Mouse (Mus musculus) ovary, postnatal 36 days (tissue): ENCODE data around the gene Nrip1.

Experiments used
- DNase-seq: peaks from one replicate; pipeline ENCODE4 v3.0.0; 2022; ENCODE audit warnings: low spot score, mixed read lengths

Gene Nrip1

DNA sequence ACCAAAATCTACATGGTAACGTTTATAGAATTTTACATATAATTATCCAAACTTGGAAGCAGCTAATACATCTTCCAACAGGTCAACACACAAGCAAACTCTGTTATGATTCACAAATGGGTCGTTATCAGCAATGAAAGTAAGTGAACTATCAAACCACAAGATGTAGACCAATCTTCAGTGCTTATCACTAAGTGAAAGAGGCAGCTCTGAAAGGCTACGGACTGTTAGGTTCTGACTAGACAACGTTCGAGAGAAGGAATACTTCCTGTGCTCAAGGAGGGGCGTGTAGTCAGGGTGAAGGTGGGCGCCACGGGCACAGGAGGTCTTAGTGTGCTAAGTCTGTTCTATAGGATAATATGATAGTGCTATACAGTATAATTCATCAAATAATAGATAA is 93.3 kb downstream of the Nrip1 start:
- no peak for DNase-seq

DNA sequence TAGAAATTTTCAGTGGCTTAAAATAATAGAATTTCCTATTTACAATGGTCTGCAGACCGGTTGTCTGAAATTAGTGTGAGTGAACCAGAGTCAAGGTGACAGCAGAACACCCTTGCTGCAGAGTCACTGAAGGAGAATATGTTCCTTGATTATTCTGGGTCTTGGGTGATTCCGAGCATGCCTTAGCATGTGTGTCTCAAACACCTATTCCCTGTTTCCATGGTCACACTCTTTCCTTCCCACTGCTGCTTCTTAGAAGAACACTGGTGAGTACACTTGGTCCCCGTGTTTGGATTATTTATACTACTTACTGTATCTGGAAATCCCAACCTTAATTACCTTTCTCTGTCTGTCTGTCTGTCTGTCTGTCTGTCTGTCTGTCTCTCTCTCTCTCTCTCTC is 97.4 kb downstream of the Nrip1 start:
- no peak for DNase-seq

DNA sequence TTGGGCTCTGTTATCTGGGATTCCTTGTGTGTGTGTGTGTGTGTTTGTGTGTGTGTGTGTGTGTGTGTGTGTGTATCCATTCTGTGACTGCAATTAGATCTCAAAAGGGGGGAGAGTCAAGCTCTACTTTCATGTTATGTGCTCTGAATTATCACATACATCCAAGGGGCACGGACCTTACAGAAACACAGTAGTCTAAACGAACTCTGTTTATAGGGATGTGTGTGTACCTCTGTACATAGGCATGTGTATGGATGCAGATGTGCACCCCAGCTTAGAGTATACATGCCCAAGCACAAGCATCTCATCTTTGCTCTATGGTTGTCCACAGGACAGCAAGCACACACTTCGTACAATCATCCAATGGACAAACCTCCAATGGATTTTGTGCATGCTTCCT is 98.0 kb downstream of the Nrip1 start:
- no peak for DNase-seq

DNA sequence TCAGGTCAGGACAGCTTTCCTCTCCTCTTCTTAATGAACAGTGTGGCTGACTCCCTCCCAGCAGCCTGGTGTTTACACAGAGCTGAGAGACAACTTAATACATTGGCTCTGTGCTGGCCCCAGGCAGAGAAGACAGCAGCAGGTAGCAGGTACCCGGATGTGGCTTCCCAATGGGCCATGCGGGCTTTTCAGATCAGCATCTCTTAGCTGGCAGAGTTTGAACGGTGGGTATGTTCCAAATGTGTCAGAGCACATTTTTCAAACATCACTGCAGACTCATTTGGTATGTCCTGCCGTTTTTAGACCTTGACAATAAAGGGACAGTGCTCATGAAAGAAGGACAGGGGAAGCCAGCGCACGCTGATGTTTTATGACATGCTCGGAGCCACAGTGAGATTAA is 98.5 kb downstream of the Nrip1 start:
- DNase-seq: no peak

DNA sequence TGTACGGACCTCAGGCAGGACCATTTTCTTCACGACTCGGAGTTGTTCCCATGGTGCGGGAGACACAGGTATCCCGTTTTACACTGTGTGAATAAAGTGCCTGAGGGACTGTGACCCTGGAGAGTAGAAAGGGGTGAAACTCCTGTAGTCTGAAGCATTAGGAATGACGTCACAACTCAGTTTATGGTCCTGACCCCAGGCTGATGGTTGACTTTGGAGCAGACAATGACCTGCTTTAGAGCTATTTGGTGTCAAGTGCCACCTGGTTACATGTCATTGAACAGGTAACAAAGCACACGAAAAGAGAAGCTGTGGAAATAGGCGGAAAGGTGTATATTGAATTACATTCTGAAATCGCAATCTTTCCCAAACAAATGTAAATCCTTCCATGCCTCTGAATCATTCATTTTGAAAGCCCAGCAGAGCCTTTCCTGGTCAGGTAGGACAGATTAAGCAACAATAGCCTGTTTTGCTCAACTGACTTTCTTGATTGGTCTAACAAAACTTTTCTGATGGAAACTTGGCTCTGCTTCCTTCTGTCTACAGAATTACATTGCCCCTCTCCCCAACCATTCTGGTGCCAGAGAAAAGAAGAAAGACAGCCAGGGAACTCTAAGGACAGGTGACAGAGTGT is 106.9 kb downstream of the Nrip1 start:
- DNase-seq: no peak

DNA sequence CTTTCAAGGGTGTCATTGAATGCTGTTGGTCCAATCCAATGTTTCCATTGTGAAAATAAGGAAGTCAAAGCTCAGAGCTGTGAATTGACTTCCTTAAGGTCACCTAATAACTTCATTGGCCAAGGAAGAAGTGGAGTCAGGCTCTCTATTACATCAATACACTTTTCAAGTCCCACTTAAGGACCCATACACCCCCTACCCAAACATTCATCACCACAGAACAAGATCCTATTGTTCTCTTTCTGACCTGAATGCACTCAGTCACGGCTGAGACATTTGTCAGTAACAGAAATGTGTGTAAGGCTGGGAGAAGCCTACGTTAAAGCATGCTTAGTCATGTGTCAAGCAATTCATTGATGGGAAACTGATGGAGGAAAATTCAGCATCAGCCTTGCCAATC is 107.8 kb downstream of the Nrip1 start:
- no peak for DNase-seq

DNA sequence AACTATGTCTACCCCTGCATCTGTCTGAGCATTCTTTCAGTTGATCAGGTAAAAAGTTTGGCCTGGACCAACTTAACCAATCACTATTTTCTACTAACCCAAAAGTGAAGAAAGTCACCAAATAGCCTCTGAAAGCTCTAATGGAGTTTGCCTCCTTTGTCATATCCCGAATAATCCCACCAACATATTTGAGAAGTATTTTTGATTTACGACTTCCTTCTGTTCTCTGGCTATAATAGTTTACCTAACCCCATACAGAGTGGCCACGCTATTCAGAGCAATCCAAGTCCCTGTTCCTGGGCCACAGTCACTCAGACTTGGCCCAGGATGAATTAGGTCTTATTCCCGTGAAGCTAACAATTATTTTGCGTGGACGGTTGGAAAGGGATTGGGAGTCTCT is 108.3 kb downstream of the Nrip1 start:
- no peak for DNase-seq

DNA sequence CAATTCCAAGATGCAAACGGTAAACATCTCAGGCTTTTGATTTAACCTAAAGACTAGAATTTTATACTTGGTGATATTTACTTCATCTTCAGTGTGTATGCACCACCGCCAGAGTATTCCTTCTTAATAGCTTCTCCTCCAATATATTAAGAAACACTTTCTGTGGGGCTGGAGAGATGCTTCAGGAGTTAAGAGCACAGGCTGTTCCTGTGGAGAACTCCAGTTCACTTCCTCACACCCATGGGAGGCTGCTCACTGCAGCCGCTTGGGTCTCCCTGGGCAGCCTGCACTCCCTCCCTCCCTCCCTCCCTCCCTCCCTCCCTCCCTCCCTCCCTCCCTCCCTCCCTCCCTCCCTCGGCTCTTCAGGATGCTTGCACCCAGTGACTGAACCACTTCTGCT is 110.2 kb downstream of the Nrip1 start:
- DNase-seq: no peak

DNA sequence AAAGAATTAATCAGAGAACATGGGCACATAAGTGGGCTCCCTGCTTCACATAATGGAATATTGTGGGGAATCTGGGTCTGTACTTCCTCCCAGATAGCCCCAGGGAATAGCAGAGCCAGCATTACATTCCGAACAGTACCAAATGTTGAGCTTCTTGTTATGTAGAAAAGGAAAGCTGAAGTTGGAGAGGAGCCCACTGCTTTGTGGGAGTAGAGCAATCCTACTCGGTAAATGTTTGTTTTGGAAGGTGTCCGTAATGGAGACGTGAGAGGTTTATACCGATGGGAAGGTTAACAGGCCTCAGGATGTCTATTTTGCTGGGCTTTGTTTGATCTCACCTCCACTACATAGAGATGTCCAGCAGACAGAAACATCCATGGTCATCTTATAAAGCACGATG is 113.3 kb downstream of the Nrip1 start:
- DNase-seq: no peak

DNA sequence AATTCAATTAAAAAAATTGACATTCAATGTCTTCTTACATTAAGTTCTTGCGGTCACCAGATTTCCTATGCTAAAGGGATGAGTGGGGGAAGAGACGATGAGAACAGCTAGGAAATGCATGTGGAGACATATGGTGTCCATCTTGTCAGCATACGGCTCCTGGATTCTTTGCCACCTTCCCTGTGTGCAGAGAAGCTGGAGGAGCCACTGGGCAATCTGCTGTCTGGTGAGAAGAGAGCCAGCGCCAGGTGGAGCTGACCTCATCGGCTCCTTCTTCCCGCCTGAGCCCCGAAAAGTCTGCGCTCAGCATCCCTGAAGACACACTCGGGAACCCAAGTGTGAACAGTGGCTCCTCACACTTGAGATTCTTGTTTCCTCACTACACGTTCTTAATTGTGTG is 121.8 kb downstream of the Nrip1 start:
- no peak for DNase-seq

DNA sequence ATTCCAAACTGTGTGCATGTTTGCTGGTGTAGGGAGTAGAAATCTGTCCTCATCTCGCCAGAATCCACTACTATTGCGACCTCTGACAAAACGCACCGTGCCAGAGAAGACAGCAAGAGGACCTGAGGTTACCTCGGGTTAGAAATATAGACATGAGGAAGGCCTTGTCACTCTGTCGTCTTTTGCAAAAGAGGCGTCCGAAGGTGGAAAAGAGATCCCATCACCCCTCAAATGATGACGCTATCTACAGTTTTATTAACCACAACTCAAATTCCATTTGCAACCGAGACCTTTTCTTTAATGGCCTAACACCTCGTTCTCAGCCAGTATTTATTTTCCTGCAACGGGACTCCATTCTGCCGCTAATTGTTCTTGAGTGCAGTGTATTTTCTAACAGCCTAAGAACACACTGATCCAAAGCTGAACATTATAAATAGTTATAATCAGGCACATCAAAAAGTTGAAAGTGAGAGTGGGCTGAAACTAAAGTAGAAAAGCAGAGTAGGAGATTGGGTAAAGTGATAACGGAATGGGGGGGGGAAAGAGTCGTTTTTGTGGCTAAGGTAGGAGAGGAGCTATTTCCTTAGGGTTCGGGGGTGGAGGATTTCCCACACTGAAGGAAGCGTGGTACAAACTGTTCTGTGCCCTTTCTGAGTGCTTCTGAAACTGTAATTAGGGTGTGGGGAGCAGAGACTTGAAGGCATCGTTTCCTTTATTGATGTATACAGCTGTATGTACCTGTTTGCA is 124.1 kb downstream of the Nrip1 start:
- DNase-seq: no peak

DNA sequence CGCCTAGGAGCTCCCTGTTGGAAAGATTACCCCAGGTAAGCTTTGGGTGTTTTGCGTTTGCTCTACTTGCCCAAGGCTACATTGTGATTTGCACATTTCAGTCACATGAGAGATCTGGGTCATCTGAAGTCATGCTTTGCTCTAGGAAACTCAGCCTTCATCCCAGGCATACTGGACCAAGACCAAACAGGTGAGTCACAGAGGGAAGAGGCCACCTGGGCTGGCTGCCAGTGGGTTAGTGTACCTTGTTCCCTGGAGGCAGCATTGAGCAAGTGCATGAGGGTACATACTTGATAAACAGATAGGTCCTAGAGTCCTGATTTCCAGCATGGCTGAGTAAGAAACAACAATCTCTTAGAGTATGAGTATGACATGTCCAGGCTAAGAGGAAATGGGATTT is 130.8 kb downstream of the Nrip1 start:
- no peak for DNase-seq

DNA sequence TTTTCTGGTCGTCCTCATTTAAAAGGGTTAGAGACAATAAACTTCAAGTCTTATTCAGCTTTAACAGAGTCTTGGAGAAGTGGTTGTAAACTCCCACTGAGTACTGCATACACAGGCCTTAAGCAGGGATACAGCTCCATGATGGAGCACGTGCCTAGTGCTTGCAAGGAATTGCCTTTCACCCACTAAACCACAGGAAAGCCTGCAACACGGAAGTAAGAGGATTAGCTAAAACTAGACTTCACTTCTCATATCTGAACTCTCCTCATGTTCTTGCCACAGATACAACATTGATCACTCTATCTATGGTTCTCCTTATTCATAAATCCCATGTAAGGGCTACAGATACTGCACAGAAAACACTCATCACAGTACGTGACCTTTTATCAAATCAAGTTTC is 132.4 kb downstream of the Nrip1 start:
- no peak for DNase-seq

DNA sequence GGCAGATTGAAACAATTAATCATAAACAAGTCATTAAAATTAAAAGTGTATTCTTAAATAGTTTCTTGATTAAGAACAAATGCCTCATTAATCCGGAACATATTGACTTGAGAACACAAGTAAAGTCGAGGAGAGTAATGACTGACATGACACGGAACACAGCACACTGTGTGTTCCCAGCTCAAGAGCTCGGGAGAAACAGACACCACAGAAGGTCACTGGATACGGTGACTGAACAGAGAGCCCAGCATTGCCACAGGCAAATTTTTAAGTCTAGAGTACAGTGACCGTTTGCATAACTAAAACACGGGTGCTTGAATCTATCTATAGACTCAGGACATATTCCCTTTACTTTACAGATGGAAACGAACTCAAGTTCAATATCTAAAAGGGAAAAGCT is 134.3 kb downstream of the Nrip1 start:
- DNase-seq: no peak

DNA sequence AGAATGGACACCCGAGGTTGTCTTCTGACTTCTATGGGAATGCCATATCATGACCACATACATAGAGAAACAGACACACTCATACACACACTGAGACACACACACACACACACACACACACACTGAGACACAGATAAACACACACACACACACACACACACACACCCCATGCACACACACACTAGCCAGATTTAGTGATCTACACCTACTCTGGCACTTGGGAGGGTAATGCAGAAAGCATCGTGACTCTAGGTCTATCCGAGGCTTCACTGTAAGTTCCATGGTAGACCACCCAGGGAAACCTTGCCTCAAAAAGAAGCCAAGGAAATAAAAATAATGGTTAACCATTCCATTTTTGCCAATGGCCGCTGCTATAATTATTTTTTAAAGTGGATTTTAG is 134.8 kb downstream of the Nrip1 start:
- no peak for DNase-seq
